Mouse (Mus musculus): Measurements from ENCODE around the gene Sorbs2. TPM values are rescaled to one million over a fixed set of nuclear protein-coding genes. Genes with fewer than 3 reads are reported as not detected.
A peak's percentile ranks its signal among the peaks of the same experiment; 100 is the strongest.

Sorbs2 gene
- polyA plus RNA-seq, 1 experiment from 2014 or later: 9.5 TPM

- 35% methylated on average over 5 of the region's 5 CpGs for WGBS (ENCODE audit: insufficient replicate concordance)
Observed at GRCm38 (mm10) chr8:45626406-45626805, 118.8 kb downstream of the Sorbs2 start.

GRCm38 (mm10) chr8:45627246-45628241 lies 120.0 kb downstream of the Sorbs2 start:
- peak overlapping the region; percentile 52 for H3K4me3 ChIP-seq (replicated peaks)
- 2% methylated on average over 28 of the region's 28 CpGs for WGBS (ENCODE audit: insufficient replicate concordance)
- H3K36me3 ChIP-seq (replicated peaks): no peaks in the 10 kb centered on the region
- no peaks in the 10 kb centered on the region for H3K27me3 ChIP-seq
- H3K27ac ChIP-seq (replicated peaks): peak overlapping the region; percentile 59; the same call in 1 of the 2 replicates
- ATAC-seq (ENCODE audit: insufficient read depth): 0 out of 2 replicates have a peak, but pooled peaks have one; percentile 39
- no peaks in the 10 kb centered on the region for H3K4me1 ChIP-seq (replicated peaks)
- no peak overlapping the region for H3K9ac ChIP-seq
- H3K4me2 ChIP-seq: peak overlapping the region; percentile 58
- no peaks in the 10 kb centered on the region for H3K9me3 ChIP-seq (replicated peaks)

More at GRCm38 (mm10) chr8:45626406-45626805, 118.8 kb downstream of the Sorbs2 start:
- Histone ChIP-seq H3K9ac (no peak overlapping the region), H3K27ac (replicated peaks) (peak overlapping the region; percentile 41), H3K4me2 (no peak overlapping the region), H3K9me3 (replicated peaks) (no peaks in the 10 kb centered on the region), H3K36me3 (replicated peaks) (no peaks in the 10 kb centered on the region), H3K4me1 (replicated peaks) (no peaks in the 10 kb centered on the region), H3K27me3 (no peaks in the 10 kb centered on the region), H3K4me3 (replicated peaks) (no peak overlapping the region)
- peak; percentile 62 for ATAC-seq (ENCODE audit: insufficient read depth)

GRCm38 (mm10) chr8:45628421-45629065 lies 121.0 kb downstream of the Sorbs2 start:
- Histone ChIP-seq H3K4me1 (replicated peaks) (no peaks in the 10 kb centered on the region), H3K4me3 (replicated peaks) (peak overlapping the region; percentile 52), H3K27me3 (no peaks in the 10 kb centered on the region), H3K27ac (replicated peaks) (no peak overlapping the region), H3K36me3 (replicated peaks) (no peaks in the 10 kb centered on the region), H3K9me3 (replicated peaks) (no peaks in the 10 kb centered on the region), H3K4me2 (peak overlapping the region; percentile 58), H3K9ac (no peak overlapping the region)
- WGBS (ENCODE audit: insufficient replicate concordance): 45% methylated on average over 9 of the region's 9 CpGs
- no peak for ATAC-seq (ENCODE audit: insufficient read depth)

GRCm38 (mm10) chr8:45629066-45629430 lies 121.5 kb downstream of the Sorbs2 start:
- no peak overlapping the region for H3K27ac ChIP-seq (replicated peaks)
- no peak overlapping the region for H3K9ac ChIP-seq
- 64% methylated on average over 8 of the region's 8 CpGs for WGBS (ENCODE audit: insufficient replicate concordance)
- H3K36me3 ChIP-seq (replicated peaks): no peaks in the 10 kb centered on the region
- H3K4me1 ChIP-seq (replicated peaks): no peaks in the 10 kb centered on the region
- no peaks in the 10 kb centered on the region for H3K9me3 ChIP-seq (replicated peaks)
- peak overlapping the region; percentile 52 for H3K4me3 ChIP-seq (replicated peaks)
- ATAC-seq (ENCODE audit: insufficient read depth): no peak
- no peaks in the 10 kb centered on the region for H3K27me3 ChIP-seq
- peak overlapping the region; percentile 58; the same call in 1 of the 2 replicates for H3K4me2 ChIP-seq

- Histone ChIP-seq H3K4me1 (replicated peaks) (no peaks in the 10 kb centered on the region), H3K36me3 (replicated peaks) (no peaks in the 10 kb centered on the region), H3K4me2 (no peak overlapping the region), H3K27me3 (no peaks in the 10 kb centered on the region), H3K9ac (no peak overlapping the region), H3K9me3 (replicated peaks) (no peaks in the 10 kb centered on the region), H3K4me3 (replicated peaks) (no peak overlapping the region), H3K27ac (replicated peaks) (no peak overlapping the region)
- no peak for ATAC-seq (ENCODE audit: insufficient read depth)
- WGBS (ENCODE audit: insufficient replicate concordance): 65% methylated on average over 8 of the region's 8 CpGs
Observed at GRCm38 (mm10) chr8:45631023-45631422, 123.4 kb downstream of the Sorbs2 start.

GRCm38 (mm10) chr8:45635155-45635554 lies 127.6 kb downstream of the Sorbs2 start:
- no peak for ATAC-seq (ENCODE audit: insufficient read depth)
- H3K27ac ChIP-seq (replicated peaks): no peak overlapping the region
- H3K36me3 ChIP-seq (replicated peaks): no peaks in the 10 kb centered on the region
- no peaks in the 10 kb centered on the region for H3K9me3 ChIP-seq (replicated peaks)
- H3K9ac ChIP-seq: no peak overlapping the region
- H3K4me1 ChIP-seq (replicated peaks): no peaks in the 10 kb centered on the region
- no peaks in the 10 kb centered on the region for H3K27me3 ChIP-seq
- WGBS (ENCODE audit: insufficient replicate concordance): 62% methylated on average over 6 of the region's 6 CpGs
- H3K4me2 ChIP-seq: no peak overlapping the region
- no peak overlapping the region for H3K4me3 ChIP-seq (replicated peaks)

- no peak overlapping the region for H3K9ac ChIP-seq
- no peaks in the 10 kb centered on the region for H3K27me3 ChIP-seq
- no peak for ATAC-seq (ENCODE audit: insufficient read depth)
- H3K27ac ChIP-seq (replicated peaks): no peak overlapping the region
- H3K4me1 ChIP-seq (replicated peaks): no peaks in the 10 kb centered on the region
- no peak overlapping the region for H3K4me2 ChIP-seq
- no peaks in the 10 kb centered on the region for H3K9me3 ChIP-seq (replicated peaks)
- WGBS (ENCODE audit: insufficient replicate concordance): 55% methylated on average over 1 of the region's 1 CpGs
- H3K4me3 ChIP-seq (replicated peaks): no peak overlapping the region
- H3K36me3 ChIP-seq (replicated peaks): no peaks in the 10 kb centered on the region
Observed at GRCm38 (mm10) chr8:45637745-45638144, 130.2 kb downstream of the Sorbs2 start.

GRCm38 (mm10) chr8:45639444-45639843 lies 131.9 kb downstream of the Sorbs2 start:
- ATAC-seq (ENCODE audit: insufficient read depth): no peak
- Histone ChIP-seq H3K9ac (no peak overlapping the region), H3K36me3 (replicated peaks) (no peaks in the 10 kb centered on the region), H3K4me3 (replicated peaks) (no peak overlapping the region), H3K4me1 (replicated peaks) (no peaks in the 10 kb centered on the region), H3K4me2 (no peak overlapping the region), H3K9me3 (replicated peaks) (no peaks in the 10 kb centered on the region), H3K27me3 (no peaks in the 10 kb centered on the region), H3K27ac (replicated peaks) (no peak overlapping the region)

GRCm38 (mm10) chr8:45644651-45645050 lies 137.1 kb downstream of the Sorbs2 start:
- WGBS (ENCODE audit: insufficient replicate concordance): 61% methylated on average over 2 of the region's 2 CpGs
- Histone ChIP-seq H3K4me1 (replicated peaks) (no peaks in the 10 kb centered on the region), H3K9ac (no peak overlapping the region), H3K4me3 (replicated peaks) (no peak overlapping the region), H3K27me3 (no peaks in the 10 kb centered on the region), H3K9me3 (replicated peaks) (no peaks in the 10 kb centered on the region), H3K4me2 (no peak overlapping the region), H3K27ac (replicated peaks) (no peak overlapping the region), H3K36me3 (replicated peaks) (no peaks in the 10 kb centered on the region)
- no peak for ATAC-seq (ENCODE audit: insufficient read depth)

- ATAC-seq (ENCODE audit: insufficient read depth): no peak
- no peaks in the 10 kb centered on the region for H3K27me3 ChIP-seq
- H3K27ac ChIP-seq (replicated peaks): no peak overlapping the region
- no peak overlapping the region for H3K9ac ChIP-seq
- no peaks in the 10 kb centered on the region for H3K4me1 ChIP-seq (replicated peaks)
- 68% methylated on average over 7 of the region's 7 CpGs for WGBS (ENCODE audit: insufficient replicate concordance)
- H3K9me3 ChIP-seq (replicated peaks): no peaks in the 10 kb centered on the region
- no peaks in the 10 kb centered on the region for H3K36me3 ChIP-seq (replicated peaks)
- H3K4me3 ChIP-seq (replicated peaks): no peak overlapping the region
- no peak overlapping the region for H3K4me2 ChIP-seq
Observed at GRCm38 (mm10) chr8:45649063-45649462, 141.5 kb downstream of the Sorbs2 start.

GRCm38 (mm10) chr8:45649966-45650365 lies 142.4 kb downstream of the Sorbs2 start:
- Histone ChIP-seq H3K9me3 (replicated peaks) (no peaks in the 10 kb centered on the region), H3K27ac (replicated peaks) (no peak overlapping the region), H3K4me1 (replicated peaks) (no peaks in the 10 kb centered on the region), H3K4me3 (replicated peaks) (no peak overlapping the region), H3K4me2 (no peak overlapping the region), H3K36me3 (replicated peaks) (no peaks in the 10 kb centered on the region), H3K9ac (no peak overlapping the region), H3K27me3 (no peaks in the 10 kb centered on the region)
- ATAC-seq (ENCODE audit: insufficient read depth): no peak
- 56% methylated on average over 5 of the region's 5 CpGs for WGBS (ENCODE audit: insufficient replicate concordance)

Data from liver, embryonic 15.5 days (tissue).